Mouse (Mus musculus) olfactory bulb, adult 2 months (tissue): ENCODE results near the gene Mbnl2. TPM values are rescaled to one million over a fixed set of nuclear protein-coding genes. Genes with fewer than 3 reads are reported as not detected.

Experiments
- H3K27ac ChIP-seq: fragments of 200-500 bp; 2 replicates; pipeline ENCODE4 v1.5.1; 2012; ENCODE audit warnings: low read depth, low read length; ENCODE audit not compliant: insufficient read depth
- H3K4me1 ChIP-seq: fragments of 200-500 bp; 2 replicates; pipeline ENCODE4 v1.6.1; 2012; ENCODE audit warnings: low read length; ENCODE audit not compliant: control insufficient read depth, insufficient read depth
- H3K4me3 ChIP-seq: fragments of 200-500 bp; 2 replicates; pipeline ENCODE4 v1.5.1; 2012; ENCODE audit warnings: mild to moderate bottlenecking, low read depth, low read length, moderate library complexity; ENCODE audit not compliant: insufficient read depth
- CTCF ChIP-seq: fragments of 200-500 bp; IDR thresholded peaks from 2 replicates; pipeline ENCODE4 v1.5.1; 2012; ENCODE audit warnings: low read depth, mild to moderate bottlenecking, low read length, moderate library complexity; ENCODE audit not compliant: insufficient read depth
- POLR2A ChIP-seq: fragments of 200-500 bp; IDR thresholded peaks from 2 replicates; pipeline ENCODE4 v1.6.1; 2012; ENCODE audit warnings: mild to moderate bottlenecking, low read depth, low read length, moderate library complexity; ENCODE audit not compliant: insufficient read depth
- WGBS: fragments of 180-500 bp; shearing (Covaris S2); methylation state at CpG from one replicate; pipeline ENCODE4 v1.1.7; 2018; 5-methylcytosine and 5-hydroxymethylcytosine counted together
- polyA plus RNA-seq: library from polyadenylated mRNA; stranded (reverse); fragments of >200 nt; gene quantifications from 2 replicates; pipeline ENCODE4 v1.2.4, GENCODE M21; 2012; ENCODE audit warnings: low replicate concordance; ENCODE audit not compliant: missing spikeins, insufficient read depth, insufficient read length

Gene Mbnl2
- polyA plus RNA-seq, 1 experiment: 206 TPM

- WGBS: 71% methylated on average over 12 of the region's 12 CpGs
- TF ChIP-seq POLR2A (no peak), CTCF (no peak)
- H3K4me3 ChIP-seq: no peak overlapping the region
- H3K27ac ChIP-seq: no peak overlapping the region
- peaks cover 19% of the 10 kb centered on the region for H3K4me1 ChIP-seq
Measured at GRCm38 (mm10) chr14:120330454-120330853, 55.0 kb downstream of the Mbnl2 start.

- no peak overlapping the region for H3K4me3 ChIP-seq
- peaks cover 17% of the 10 kb centered on the region for H3K4me1 ChIP-seq
- no peak overlapping the region for H3K27ac ChIP-seq
- WGBS: 78% methylated on average over 13 of the region's 13 CpGs
- TF ChIP-seq POLR2A (no peak), CTCF (no peak)
Measured at GRCm38 (mm10) chr14:120330881-120331514, 55.5 kb downstream of the Mbnl2 start.

- 78% methylated on average over 15 of the region's 15 CpGs for WGBS
- H3K27ac ChIP-seq: no peak overlapping the region
- TF ChIP-seq CTCF (no peak), POLR2A (no peak)
- no peak overlapping the region for H3K4me3 ChIP-seq
- H3K4me1 ChIP-seq: peaks cover 31% of the 10 kb centered on the region
Measured at GRCm38 (mm10) chr14:120333465-120334243, 58.2 kb downstream of the Mbnl2 start.

- TF ChIP-seq POLR2A (no peak), CTCF (no peak)
- peaks cover 30% of the 10 kb centered on the region for H3K4me1 ChIP-seq
- no peak overlapping the region for H3K27ac ChIP-seq
- no peak overlapping the region for H3K4me3 ChIP-seq
- 88% methylated on average over 9 of the region's 9 CpGs for WGBS
Measured at GRCm38 (mm10) chr14:120335366-120335765, 59.9 kb downstream of the Mbnl2 start.

GRCm38 (mm10) chr14:120335871-120336270 is 60.4 kb downstream of the Mbnl2 start:
- WGBS: 70% methylated on average over 6 of the region's 6 CpGs
- Histone ChIP-seq H3K4me3 (no peak overlapping the region), H3K4me1 (peaks cover 25% of the 10 kb centered on the region), H3K27ac (no peak overlapping the region)
- no peak for TF ChIP-seq CTCF
- TF ChIP-seq POLR2A: no peak

- Histone ChIP-seq H3K27ac (no peak overlapping the region), H3K4me3 (no peak overlapping the region), H3K4me1 (peaks cover 25% of the 10 kb centered on the region)
- WGBS: 53% methylated on average over 7 of the region's 7 CpGs
- TF ChIP-seq POLR2A (no peak), CTCF (no peak)
Measured at GRCm38 (mm10) chr14:120336380-120336779, 60.9 kb downstream of the Mbnl2 start.

GRCm38 (mm10) chr14:120336841-120337240 is 61.4 kb downstream of the Mbnl2 start:
- H3K4me1 ChIP-seq: peaks cover 25% of the 10 kb centered on the region
- WGBS: 63% methylated on average over 8 of the region's 8 CpGs
- H3K4me3 ChIP-seq: no peak overlapping the region
- TF ChIP-seq POLR2A (no peak), CTCF (no peak)
- no peak overlapping the region for H3K27ac ChIP-seq

GRCm38 (mm10) chr14:120337731-120338462 is 62.4 kb downstream of the Mbnl2 start:
- Histone ChIP-seq H3K27ac (peak overlapping the region; percentile 32; the same call in 1 of the 2 replicates), H3K4me1 (peaks cover 22% of the 10 kb centered on the region), H3K4me3 (no peak overlapping the region)
- 43% methylated on average over 7 of the region's 7 CpGs for WGBS
- TF ChIP-seq POLR2A (no peak), CTCF (no peak)

- TF ChIP-seq CTCF (no peak), POLR2A (no peak)
- Histone ChIP-seq H3K4me3 (no peak overlapping the region), H3K4me1 (peaks cover 21% of the 10 kb centered on the region), H3K27ac (no peak overlapping the region)
- WGBS: 89% methylated on average over 3 of the region's 3 CpGs
Measured at GRCm38 (mm10) chr14:120338706-120339105, 63.2 kb downstream of the Mbnl2 start.
